Mouse (Mus musculus) layer of hippocampus, adult 11-12 months (tissue): Measurements from ENCODE around the gene Yipf1.
A peak's percentile ranks its signal among the peaks of the same experiment; 100 is the strongest.

ENCODE experiments used
- DNase-seq: peaks from one replicate; pipeline ENCODE4 v3.0.0; 2022; ENCODE audit warnings: low spot score

The Yipf1 gene

GRCm38 (mm10) chr4:107372304-107372703 is 58.1 kb downstream of the Yipf1 start:
- DNase-seq: no peak

DNA sequence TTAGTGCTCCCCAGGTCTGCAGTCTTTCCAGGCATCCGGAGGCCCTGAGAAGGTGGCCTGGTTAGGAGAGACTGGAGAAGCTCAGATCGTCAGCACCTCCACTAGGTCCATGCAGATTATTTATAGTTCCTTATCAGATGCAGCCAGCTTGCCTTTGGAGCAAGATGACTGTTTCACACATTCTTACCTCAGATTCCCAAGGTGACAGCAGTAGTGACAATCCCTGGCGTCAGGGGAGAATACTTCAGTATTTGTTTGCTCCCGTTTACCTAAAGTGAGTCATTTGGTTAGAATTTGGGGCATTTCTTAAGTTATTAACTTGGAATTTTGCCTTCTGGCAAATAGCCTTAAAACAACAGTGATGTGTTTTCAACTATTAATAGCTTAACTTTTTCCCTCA is 60.5 kb downstream of the Yipf1 start:
- no peak for DNase-seq

GRCm38 (mm10) chr4:107378954-107379353 is 64.8 kb downstream of the Yipf1 start:
- no peak for DNase-seq

- DNase-seq: no peak
Observed at GRCm38 (mm10) chr4:107380871-107381270, 66.7 kb downstream of the Yipf1 start.

DNA sequence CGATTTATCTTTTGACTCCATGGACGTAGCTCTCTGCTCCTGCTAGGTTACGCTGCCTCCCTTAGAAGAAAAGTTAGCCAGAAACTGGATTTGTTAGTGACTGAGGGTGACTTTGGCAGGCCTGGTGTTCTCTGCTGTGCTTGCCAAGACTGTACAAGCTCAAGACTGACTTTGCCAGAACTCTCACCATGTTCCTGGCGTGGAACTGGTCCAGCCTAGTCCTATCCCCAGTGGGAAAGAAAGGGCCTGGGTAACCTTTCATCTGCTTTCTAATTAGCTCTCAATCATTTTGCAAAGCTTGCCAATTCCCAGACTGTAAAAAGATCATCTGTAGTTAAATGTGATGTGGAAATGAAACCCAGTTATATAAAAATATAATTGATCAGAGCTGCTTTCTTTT is 72.9 kb downstream of the Yipf1 start:
- peak; percentile 26 for DNase-seq

- no peak for DNase-seq
Observed at GRCm38 (mm10) chr4:107387465-107387864, 73.3 kb downstream of the Yipf1 start.

- DNase-seq: no peak
Observed at GRCm38 (mm10) chr4:107388291-107388690, 74.1 kb downstream of the Yipf1 start.

- DNase-seq: no peak
Observed at GRCm38 (mm10) chr4:107389345-107389744, 75.2 kb downstream of the Yipf1 start.

DNA sequence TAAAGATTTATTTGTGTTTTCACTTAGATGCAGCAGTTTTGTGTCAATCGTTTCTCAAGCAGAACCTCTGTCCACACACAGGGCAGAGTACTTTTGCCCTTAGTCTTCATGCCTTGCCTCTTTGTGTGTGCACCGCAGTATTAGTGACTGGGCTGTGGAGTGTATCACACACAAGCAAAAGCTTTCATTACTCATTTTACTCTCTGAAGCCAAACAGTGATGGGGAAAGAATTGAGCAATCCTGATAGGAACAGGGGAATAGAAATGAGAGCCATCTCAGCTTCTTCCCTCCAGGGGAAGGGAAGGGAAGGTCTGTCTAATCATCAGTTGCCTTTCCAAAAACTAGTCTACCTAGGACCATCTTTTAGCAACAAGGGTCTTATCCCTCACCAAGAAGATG is 79.6 kb downstream of the Yipf1 start:
- no peak for DNase-seq
